Mouse (Mus musculus) cerebellum, adult 2 months (tissue): Measurements from ENCODE around the gene Hdac9. TPM values are rescaled to one million over a fixed set of nuclear protein-coding genes. Genes with fewer than 3 reads are reported as not detected.

Source experiments
- DNase-seq, 2 experiments: peaks; one replicate each; pipeline ENCODE4 v3.0.0; 2021
- H3K27ac ChIP-seq: fragments of 200-500 bp; 2 replicates; pipeline ENCODE4 v1.5.1; 2012; ENCODE audit warnings: low read length, control low read depth, inconsistent platforms; ENCODE audit not compliant: insufficient read depth
- H3K27me3 ChIP-seq: fragments of 200-500 bp; 2 replicates; pipeline ENCODE4 v1.6.1; 2012; ENCODE audit warnings: inconsistent platforms, mild to moderate bottlenecking, low read length, moderate library complexity; ENCODE audit not compliant: control insufficient read depth, insufficient read depth
- H3K4me1 ChIP-seq: fragments of 200-500 bp; 2 replicates; pipeline ENCODE4 v1.6.1; 2011; ENCODE audit warnings: low read length; ENCODE audit not compliant: control insufficient read depth, insufficient read depth
- H3K4me3 ChIP-seq: fragments of 200-500 bp; replicated peaks from 2 replicates; pipeline ENCODE3; 2011; ENCODE audit warnings: mild to moderate bottlenecking, low read depth, low read length, control low read depth; ENCODE audit not compliant: insufficient read depth
- CTCF ChIP-seq: fragments of 200-500 bp; IDR thresholded peaks from 2 replicates; pipeline ENCODE4 v1.5.1; 2011; ENCODE audit warnings: low read depth, mild to moderate bottlenecking, control low read depth, low read length, moderate library complexity, borderline replicate concordance; ENCODE audit not compliant: insufficient read depth
- POLR2A ChIP-seq: fragments of 200-500 bp; IDR thresholded peaks from 2 replicates; pipeline ENCODE4 v1.6.1; 2011; ENCODE audit warnings: low read length, control low read depth, borderline replicate concordance; ENCODE audit not compliant: insufficient read depth
- WGBS: fragments of 180-500 bp; shearing (Covaris S2); methylation state at CpG from one replicate; pipeline ENCODE4 v1.1.7; 2018; 5-methylcytosine and 5-hydroxymethylcytosine counted together
- polyA plus RNA-seq: library from polyadenylated mRNA; depleted of rRNA; stranded (reverse); fragments of >200 nt; gene quantifications from 2 replicates; pipeline ENCODE4 v1.2.3, GENCODE M21; 2012

Hdac9 gene
- polyA plus RNA-seq, 1 experiment = 9.3 TPM

- no peak overlapping the region for H3K27ac ChIP-seq
- DNase-seq = no peak
- WGBS = 54% methylated on average over 6 of the region's 6 CpGs
- no peak overlapping the region for H3K4me3 ChIP-seq
- H3K4me1 ChIP-seq = no peaks in the 10 kb centered on the region
- no peak for TF ChIP-seq POLR2A
- TF ChIP-seq CTCF = no peak
- H3K27me3 ChIP-seq = no peaks in the 10 kb centered on the region
Observed at GRCm38 (mm10) chr12:34351906-34352305, 565.0 kb downstream of the Hdac9 start.

- TF ChIP-seq POLR2A = no peak
- no peak for TF ChIP-seq CTCF
- Histone ChIP-seq H3K4me1 (no peaks in the 10 kb centered on the region), H3K27me3 (no peaks in the 10 kb centered on the region), H3K27ac (no peak overlapping the region), H3K4me3 (no peak overlapping the region)
- WGBS = 86% methylated on average over 2 of the region's 2 CpGs
- DNase-seq = no peak
Observed at GRCm38 (mm10) chr12:34347529-34347928, 569.4 kb downstream of the Hdac9 start.

DNA sequence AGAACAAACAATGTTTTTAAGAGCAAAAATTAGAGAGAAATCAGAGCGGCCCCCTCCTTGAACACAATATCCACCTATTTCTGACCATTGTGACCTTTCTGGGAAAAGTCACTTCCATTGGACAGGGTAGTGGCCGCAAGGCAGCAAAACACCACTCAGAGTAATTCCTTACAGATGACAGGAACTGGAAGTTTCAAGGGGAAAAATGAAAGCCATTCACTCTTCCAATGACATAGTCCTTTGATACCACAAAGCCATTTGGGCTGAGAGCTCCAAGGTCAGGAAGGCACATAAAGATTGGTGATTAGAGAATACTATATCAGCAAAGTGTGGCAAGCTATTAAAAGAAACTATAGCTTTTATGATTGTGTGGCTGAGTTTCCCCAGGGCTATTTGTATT is 574.1 kb downstream of the Hdac9 start:
- TF ChIP-seq POLR2A (no peak), CTCF (no peak)
- 98% methylated on average over 2 of the region's 2 CpGs for WGBS
- DNase-seq = no peak

DNA sequence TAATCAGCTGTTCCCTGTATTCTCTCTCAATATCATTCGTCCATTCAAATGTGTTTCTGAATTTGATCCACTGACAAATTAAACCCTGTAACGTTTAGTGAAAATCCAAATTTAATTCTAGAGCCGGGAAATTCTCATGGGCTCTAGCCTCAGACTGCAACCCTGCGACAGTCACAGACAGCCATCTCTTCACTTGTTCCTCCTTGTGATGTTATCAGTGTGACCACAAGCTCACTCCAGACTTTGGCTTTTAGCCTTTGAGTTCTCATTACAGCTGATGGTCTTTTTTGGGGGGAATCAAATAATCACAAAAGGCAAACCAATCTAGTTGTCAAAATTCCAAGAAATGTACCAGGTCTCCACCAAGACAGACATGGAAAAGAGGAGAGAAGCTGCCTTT is 578.0 kb downstream of the Hdac9 start:
- TF ChIP-seq CTCF = no peak
- no peak for TF ChIP-seq POLR2A
- 89% methylated on average over 4 of the region's 4 CpGs for WGBS

More for the DNA sequence above, 574.1 kb downstream of the Hdac9 start:
- Histone ChIP-seq H3K27me3 (no peaks in the 10 kb centered on the region), H3K4me3 (no peak overlapping the region), H3K27ac (no peak overlapping the region), H3K4me1 (no peaks in the 10 kb centered on the region)

DNA sequence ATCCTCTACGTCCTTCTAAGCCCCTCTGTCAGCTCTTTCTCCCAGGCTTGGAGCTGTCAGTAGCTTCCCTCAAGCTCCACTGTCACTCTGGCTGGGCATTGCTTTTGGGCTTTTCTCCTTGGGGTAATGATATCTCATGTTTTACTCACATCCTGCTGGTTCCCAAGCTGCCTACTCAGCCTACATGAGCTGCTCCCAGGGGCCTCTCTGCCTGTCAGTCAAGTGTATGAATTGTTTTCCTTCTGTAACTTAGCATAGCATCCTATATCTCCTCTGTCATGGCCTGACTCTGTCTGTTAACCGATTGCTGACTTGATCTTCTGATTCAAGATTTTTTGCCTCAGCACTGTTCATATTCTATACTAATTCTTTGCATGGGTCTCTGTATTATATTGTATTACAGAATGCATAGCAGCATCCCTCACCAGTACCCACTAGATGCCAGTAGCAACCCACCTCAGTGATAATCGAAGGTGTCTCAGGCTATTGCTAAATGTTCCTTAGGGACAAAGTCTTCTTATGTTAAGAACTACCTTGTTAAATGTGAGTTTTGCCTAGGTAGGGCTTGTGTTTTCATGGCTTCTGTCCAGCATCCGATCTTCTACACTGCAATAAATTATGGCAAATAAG is 582.3 kb downstream of the Hdac9 start:
- H3K4me3 ChIP-seq = no peak overlapping the region
- H3K4me1 ChIP-seq = no peaks in the 10 kb centered on the region
- WGBS = 68% methylated on average over 4 of the region's 4 CpGs
- no peak for DNase-seq
- no peaks in the 10 kb centered on the region for H3K27me3 ChIP-seq
- TF ChIP-seq CTCF = no peak
- TF ChIP-seq POLR2A = no peak
- no peak overlapping the region for H3K27ac ChIP-seq

More for the DNA sequence above, 578.0 kb downstream of the Hdac9 start:
- H3K27me3 ChIP-seq = no peaks in the 10 kb centered on the region
- DNase-seq = no peak
- H3K4me1 ChIP-seq = no peaks in the 10 kb centered on the region
- no peak overlapping the region for H3K27ac ChIP-seq
- no peak overlapping the region for H3K4me3 ChIP-seq

- Histone ChIP-seq H3K27ac (no peak overlapping the region), H3K27me3 (no peaks in the 10 kb centered on the region), H3K4me1 (no peaks in the 10 kb centered on the region), H3K4me3 (no peak overlapping the region)
- 90% methylated on average over 4 of the region's 4 CpGs for WGBS
- DNase-seq = no peak
- no peak for TF ChIP-seq CTCF
- no peak for TF ChIP-seq POLR2A
Observed at GRCm38 (mm10) chr12:34332884-34333283, 584.0 kb downstream of the Hdac9 start.

DNA sequence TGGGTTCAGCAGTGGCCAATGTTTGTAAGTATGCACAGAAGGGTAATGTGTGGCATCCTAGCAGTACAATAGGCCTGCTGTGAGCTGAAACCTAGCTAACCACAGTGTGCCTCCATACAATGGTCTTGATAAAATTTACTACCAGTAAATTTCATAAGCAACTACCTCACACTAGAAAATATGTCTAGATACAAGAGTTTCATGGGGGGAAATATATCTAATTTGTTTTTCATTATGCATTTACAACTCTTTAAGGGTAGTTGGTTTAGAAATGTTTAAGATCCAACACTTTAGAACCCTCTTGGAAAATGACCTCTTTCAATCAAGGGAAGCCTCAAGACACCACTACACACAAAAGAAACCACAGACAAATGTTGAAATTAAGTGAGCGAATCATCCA is 589.8 kb downstream of the Hdac9 start:
- no peak for TF ChIP-seq CTCF
- TF ChIP-seq POLR2A = no peak

DNA sequence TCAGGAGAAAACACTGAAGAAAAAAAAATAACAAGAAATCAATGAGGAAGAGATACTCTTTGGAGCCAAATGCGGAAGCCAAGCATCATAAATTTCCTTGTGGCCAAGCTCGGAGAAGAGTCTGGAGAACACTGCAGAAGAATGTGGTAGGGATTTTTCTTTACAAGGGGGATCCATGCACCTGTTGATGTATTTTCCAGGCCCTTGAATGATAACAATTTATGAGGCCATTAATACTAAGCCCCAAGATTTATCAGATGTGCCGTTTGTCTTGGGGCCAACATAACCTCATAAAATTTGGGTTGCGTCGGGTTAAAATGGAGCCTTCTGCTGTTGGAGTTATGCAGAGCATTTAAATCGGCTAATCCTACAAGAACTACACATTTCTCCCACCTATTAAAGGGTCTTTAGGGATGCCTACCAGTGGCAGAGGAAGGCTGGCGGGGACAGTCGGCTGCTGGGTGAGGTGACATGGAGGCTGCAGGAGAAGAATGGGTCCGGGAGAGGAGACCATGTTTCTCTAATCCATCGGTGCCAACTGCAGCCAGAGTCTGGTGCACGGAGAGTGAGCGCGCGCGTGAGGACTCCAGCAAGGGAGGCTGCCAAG is 604.7 kb downstream of the Hdac9 start:
- 81% methylated on average over 15 of the region's 15 CpGs for WGBS
- DNase-seq = no peak
- TF ChIP-seq CTCF = no peak
- no peak for TF ChIP-seq POLR2A
- H3K4me1 ChIP-seq = no peaks in the 10 kb centered on the region
- H3K27ac ChIP-seq = no peak overlapping the region
- H3K27me3 ChIP-seq = no peaks in the 10 kb centered on the region
- H3K4me3 ChIP-seq = no peak overlapping the region

More for the DNA sequence above, 589.8 kb downstream of the Hdac9 start:
- H3K27ac ChIP-seq = no peak overlapping the region
- no peaks in the 10 kb centered on the region for H3K4me1 ChIP-seq
- 94% methylated on average over 1 of the region's 1 CpGs for WGBS
- H3K4me3 ChIP-seq = no peak overlapping the region
- no peak for DNase-seq
- H3K27me3 ChIP-seq = no peaks in the 10 kb centered on the region
